Mouse (Mus musculus) myocyte (in vitro differentiated cells): Measurements from ENCODE around the gene Sdk2. TPM values are rescaled to one million over a fixed set of nuclear protein-coding genes. Genes with fewer than 3 reads are reported as not detected.

Source experiments
- H3K27me3 ChIP-seq: one replicate; pipeline ENCODE4 v1.6.1; 2011; ENCODE audit not compliant: control insufficient read depth, insufficient read depth, insufficient read length
- H3K36me3 ChIP-seq: one replicate; pipeline ENCODE4 v1.6.1; 2011; ENCODE audit not compliant: control insufficient read depth, insufficient read depth
- H3K4me2 ChIP-seq: one replicate; pipeline ENCODE4 v1.6.1; 2011; ENCODE audit warnings: low read depth, control low read depth
- H3K4me3 ChIP-seq: one replicate; pipeline ENCODE4 v1.5.1; 2011; ENCODE audit warnings: mild to moderate bottlenecking, control low read depth, moderate library complexity
- H3K79me2 ChIP-seq: one replicate; pipeline ENCODE4 v1.6.1; 2011; ENCODE audit not compliant: control insufficient read depth, insufficient read depth
- H3ac ChIP-seq: one replicate; pipeline ENCODE4 v1.6.1; 2011; ENCODE audit not compliant: control insufficient read depth, insufficient read length
- CEBPB ChIP-seq: IDR thresholded peaks from 2 replicates; pipeline ENCODE4 v1.6.1; 2011; ENCODE audit warnings: mild to moderate bottlenecking, moderate library complexity; ENCODE audit not compliant: poor library complexity, insufficient read depth, severe bottlenecking
- E2F4 ChIP-seq: IDR thresholded peaks from one replicate; pipeline ENCODE4 v1.6.1; 2011; ENCODE audit warnings: mild to moderate bottlenecking, control low read depth, moderate library complexity; ENCODE audit not compliant: insufficient read depth
- MAX ChIP-seq: IDR thresholded peaks from one replicate; pipeline ENCODE4 v1.6.1; 2011; ENCODE audit warnings: low read depth, mild to moderate bottlenecking, control low read depth
- MYOD1 ChIP-seq, 3 experiments: IDR thresholded peaks; one replicate each; pipeline ENCODE4 v1.6.1; 2011; ENCODE audit warnings: control low read depth in 2 of 3, low read depth in 2 of 3, mild to moderate bottlenecking in 2 of 3, moderate library complexity in 1 of 3; ENCODE audit not compliant: insufficient read length in 2 of 3, control insufficient read depth in 1 of 3
- MYOG ChIP-seq, 3 experiments: IDR thresholded peaks; one replicate each; pipeline ENCODE4 v1.6.1; 2011; ENCODE audit warnings: control low read depth in 2 of 3, low read depth in 2 of 3, mild to moderate bottlenecking in 2 of 3; ENCODE audit not compliant: insufficient read length in 2 of 3, control insufficient read depth in 1 of 3, insufficient read depth in 1 of 3
- POLR2A ChIP-seq: IDR thresholded peaks from one replicate; pipeline ENCODE4 v1.6.1; 2011; ENCODE audit warnings: low read depth, mild to moderate bottlenecking, control low read depth, moderate library complexity; ENCODE audit not compliant: insufficient read length
- POLR2AphosphoS2 ChIP-seq: IDR thresholded peaks from one replicate; pipeline ENCODE4 v1.6.1; 2011; ENCODE audit warnings: low read depth, control low read depth; ENCODE audit not compliant: insufficient read length
- REST ChIP-seq: IDR thresholded peaks from one replicate; pipeline ENCODE4 v1.6.1; 2011; ENCODE audit warnings: mild to moderate bottlenecking, control low read depth, moderate library complexity; ENCODE audit not compliant: insufficient read depth, insufficient read length
- SRF ChIP-seq: IDR thresholded peaks from one replicate; pipeline ENCODE4 v1.6.1; 2011; ENCODE audit warnings: low read depth; ENCODE audit not compliant: control insufficient read depth, insufficient read length
- TCF12 ChIP-seq: IDR thresholded peaks from one replicate; pipeline ENCODE4 v1.6.1; 2011; ENCODE audit warnings: mild to moderate bottlenecking, control low read depth; ENCODE audit not compliant: poor library complexity, insufficient read depth, severe bottlenecking
- TCF3 ChIP-seq: IDR thresholded peaks from one replicate; pipeline ENCODE4 v1.6.1; 2011; ENCODE audit warnings: low read depth, control low read depth; ENCODE audit not compliant: insufficient read length
- USF1 ChIP-seq: IDR thresholded peaks from one replicate; pipeline ENCODE4 v1.6.1; 2011; ENCODE audit warnings: low read depth, mild to moderate bottlenecking, control low read depth, moderate library complexity
- polyA plus RNA-seq: library from polyadenylated mRNA; unstranded; fragments of >200 nt; fragmentation: generic; extraction: Trizol; gene quantifications from one replicate; pipeline ENCODE4 v1.2.1, GENCODE M21; 2012; ENCODE audit warnings: missing spikeins

Gene Sdk2
- polyA plus RNA-seq, 1 experiment: 0.06 TPM

DNA sequence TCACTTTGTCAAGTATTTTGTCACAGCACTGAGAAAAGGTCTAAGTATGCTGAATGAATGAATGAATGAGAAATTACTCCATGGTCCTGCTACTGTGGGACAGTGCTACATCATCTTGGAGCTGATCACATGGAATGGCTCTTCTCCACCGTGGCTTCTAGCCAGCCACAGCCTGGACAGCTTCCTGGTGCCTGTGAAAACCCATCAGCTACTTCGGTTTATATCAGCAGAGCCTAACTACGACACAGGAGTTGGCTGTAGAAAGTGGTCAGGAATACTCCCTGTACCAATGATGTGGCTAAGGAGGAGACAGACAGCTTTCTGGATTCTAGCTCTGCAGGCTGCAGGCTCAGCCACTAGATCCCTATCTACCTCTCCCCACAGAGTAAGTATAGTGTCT, 63.7 kb downstream of the Sdk2 start:
- H3K4me2 ChIP-seq: no peak overlapping the region
- H3ac ChIP-seq: no peak overlapping the region
- no peaks in the 10 kb centered on the region for H3K27me3 ChIP-seq
- H3K79me2 ChIP-seq: no peaks in the 10 kb centered on the region
- TF ChIP-seq MYOD1 (IDR thresholded peaks at IDR 0.05; ENCODE audit: control insufficient read depth in 1 of 3, insufficient read length in 2 of 3, low read depth in 2 of 3) (no peak), SRF (no peak), CEBPB (no peak), MAX (no peak), USF1 (no peak), E2F4 (no peak)
- H3K36me3 ChIP-seq: no peaks in the 10 kb centered on the region
- H3K4me3 ChIP-seq: no peak overlapping the region

GRCm38 (mm10) chr11:114000051-114000450, 66.8 kb downstream of the Sdk2 start:
- H3K79me2 ChIP-seq: no peaks in the 10 kb centered on the region
- no peaks in the 10 kb centered on the region for H3K36me3 ChIP-seq
- no peak overlapping the region for H3K4me3 ChIP-seq
- H3ac ChIP-seq: no peak overlapping the region
- no peak overlapping the region for H3K4me2 ChIP-seq
- H3K27me3 ChIP-seq: no peaks in the 10 kb centered on the region
- TF ChIP-seq POLR2AphosphoS2: no peak
- no peak for TF ChIP-seq POLR2A
- TF ChIP-seq E2F4: no peak
- no peak for TF ChIP-seq REST
- no peak for TF ChIP-seq MYOD1 (IDR thresholded peaks at IDR 0.05; ENCODE audit: control insufficient read depth in 1 of 3, insufficient read length in 2 of 3, low read depth in 2 of 3)
- no peak for TF ChIP-seq MAX
- TF ChIP-seq CEBPB: no peak
- TF ChIP-seq USF1: no peak
- no peak for TF ChIP-seq MYOG (IDR thresholded peaks at IDR 0.05; ENCODE audit: control insufficient read depth in 1 of 3, insufficient read depth in 1 of 3, insufficient read length in 2 of 3, low read depth in 2 of 3)
- TF ChIP-seq TCF12: no peak
- TF ChIP-seq SRF: no peak
- TF ChIP-seq TCF3: no peak

GRCm38 (mm10) chr11:113998702-113999101, 68.1 kb downstream of the Sdk2 start:
- no peaks in the 10 kb centered on the region for H3K27me3 ChIP-seq
- TF ChIP-seq CEBPB (no peak), TCF12 (no peak)
- no peak overlapping the region for H3ac ChIP-seq
- no peaks in the 10 kb centered on the region for H3K79me2 ChIP-seq
- no peak overlapping the region for H3K4me2 ChIP-seq
- H3K4me3 ChIP-seq: no peak overlapping the region
- H3K36me3 ChIP-seq: no peaks in the 10 kb centered on the region

- TF ChIP-seq POLR2AphosphoS2 (no peak), SRF (no peak), POLR2A (no peak), TCF12 (no peak)
- no peak overlapping the region for H3ac ChIP-seq
Observed at GRCm38 (mm10) chr11:113993921-113994320, 72.9 kb downstream of the Sdk2 start.

GRCm38 (mm10) chr11:113992894-113993293, 74.0 kb downstream of the Sdk2 start:
- TF ChIP-seq POLR2A: no peak
- no peak for TF ChIP-seq POLR2AphosphoS2
- no peak for TF ChIP-seq USF1
- no peak for TF ChIP-seq CEBPB
- no peak for TF ChIP-seq MYOD1 (IDR thresholded peaks at IDR 0.05; ENCODE audit: control insufficient read depth in 1 of 3, insufficient read length in 2 of 3, low read depth in 2 of 3)
- TF ChIP-seq SRF: no peak
- no peak for TF ChIP-seq E2F4
- no peak overlapping the region for H3K4me2 ChIP-seq
- H3K4me3 ChIP-seq: no peak overlapping the region
- no peak overlapping the region for H3ac ChIP-seq
- H3K36me3 ChIP-seq: no peaks in the 10 kb centered on the region
- no peaks in the 10 kb centered on the region for H3K27me3 ChIP-seq
- H3K79me2 ChIP-seq: no peaks in the 10 kb centered on the region

More at GRCm38 (mm10) chr11:113993921-113994320, 72.9 kb downstream of the Sdk2 start:
- Histone ChIP-seq H3K36me3 (no peaks in the 10 kb centered on the region), H3K4me2 (no peak overlapping the region), H3K79me2 (no peaks in the 10 kb centered on the region), H3K27me3 (no peaks in the 10 kb centered on the region), H3K4me3 (no peak overlapping the region)

- TF ChIP-seq POLR2A (no peak), MYOG (IDR thresholded peaks at IDR 0.05; ENCODE audit: control insufficient read depth in 1 of 3, insufficient read depth in 1 of 3, insufficient read length in 2 of 3, low read depth in 2 of 3) (no peak)
Observed at GRCm38 (mm10) chr11:113991886-113992285, 75.0 kb downstream of the Sdk2 start.

More at GRCm38 (mm10) chr11:113991886-113992285, 75.0 kb downstream of the Sdk2 start:
- no peak overlapping the region for H3K4me3 ChIP-seq
- H3K4me2 ChIP-seq: no peak overlapping the region
- no peak overlapping the region for H3ac ChIP-seq
- no peaks in the 10 kb centered on the region for H3K27me3 ChIP-seq
- no peaks in the 10 kb centered on the region for H3K36me3 ChIP-seq
- no peaks in the 10 kb centered on the region for H3K79me2 ChIP-seq
